Mouse (Mus musculus): Measurements from ENCODE around the gene Cmtm4. TPM values are rescaled to one million over a fixed set of nuclear protein-coding genes. Genes with fewer than 3 reads are reported as not detected.

The Cmtm4 gene
- polyA plus RNA-seq (2015; fragmentation: Nextera tagmentation; extraction: Ambion mirVana) = 0.90 and 1.1 TPM in 2 replicates

GRCm38 (mm10) chr8:104395703-104396357 is at the start of gene Cmtm4:
Gene Cmtm4 (minus strand): TSS chr8:104395807.

GRCm38 (mm10) chr8:104442299-104443124 is 46.9 kb upstream of the Cmtm4 start, which contains the start of gene Dync1li2:
Gene Dync1li2 (minus strand): TSS chr8:104443047.

DNA sequence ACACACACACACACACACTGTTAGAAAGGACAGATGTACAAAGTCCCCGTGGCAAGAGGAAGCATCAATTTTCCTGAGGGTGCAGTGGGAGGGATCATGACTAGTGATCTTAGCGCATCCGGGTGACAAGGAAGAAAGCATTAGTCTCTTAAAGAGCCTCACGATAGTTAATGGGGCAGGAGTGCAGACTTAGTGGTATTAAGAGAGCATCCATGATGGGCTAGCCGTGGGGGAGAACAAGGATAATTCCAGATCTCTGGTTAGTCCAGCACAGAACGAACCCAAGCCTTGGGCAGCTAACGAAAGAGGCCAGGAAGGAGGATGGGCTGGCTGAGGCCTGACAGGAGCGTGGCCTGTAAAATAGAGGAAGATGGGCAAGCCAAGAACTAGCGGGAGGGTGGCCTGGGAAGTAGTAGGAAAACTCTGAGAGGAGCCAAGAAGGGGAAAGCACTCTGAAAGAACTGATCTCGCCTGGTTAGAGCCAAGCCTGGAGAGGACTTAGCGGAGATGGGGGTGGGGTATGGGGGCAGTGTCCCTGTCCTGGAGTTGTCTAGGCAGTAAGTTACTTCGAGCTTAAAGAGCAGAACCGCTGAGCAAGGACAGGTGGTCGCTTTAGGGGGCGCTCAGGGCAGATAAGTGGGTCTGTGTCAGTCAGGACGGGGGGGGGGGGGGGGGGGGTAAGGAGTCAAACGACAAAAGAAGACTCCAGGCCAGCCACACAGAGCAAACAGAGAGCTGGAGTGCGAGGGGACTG is 56.2 kb downstream of the Cmtm4 start, which contains the start of gene Cmtm3:
Gene Cmtm3 (plus strand): TSS at position 182 of the 754 bp plus-strand sequence.

GRCm38 (mm10) chr8:104321930-104322329 is 73.7 kb downstream of the Cmtm4 start, which contains the start of gene Cmtm2b:
Gene Cmtm2b (plus strand): TSS chr8:104322230.

GRCm38 (mm10) chr8:104321267-104321666 is 74.3 kb downstream of the Cmtm4 start, which contains the start of gene Gm11020:
Gene Gm11020 (plus strand): TSS chr8:104321567.

GRCm38 (mm10) chr8:104309441-104310155 is 86.0 kb downstream of the Cmtm4 start, which contains the start of the genes Gm45711 and Cmtm1:
Gene Gm45711 (minus strand): TSS chr8:104310081.
Gene Cmtm1 (minus strand): TSS chr8:104310145.

Other genes with a start within 250 kb of the Cmtm4 start
- 1.2 TPM in 2 replicates for gene Bean1, start 225.4 kb downstream of the Cmtm4 start, polyA plus RNA-seq (2015; fragmentation: Nextera tagmentation; extraction: Ambion mirVana)
- gene Tk2, start 147.2 kb downstream of the Cmtm4 start, polyA plus RNA-seq (2015; fragmentation: Nextera tagmentation; extraction: Ambion mirVana) = 7.9 and 10.5 TPM in 2 replicates
- 14.6 and 17.5 TPM in 2 replicates for gene Cklf, start 144.9 kb downstream of the Cmtm4 start, polyA plus RNA-seq (2015; fragmentation: Nextera tagmentation; extraction: Ambion mirVana)
- not detected in 2 replicates for gene Cmtm2a, start 102.6 kb downstream of the Cmtm4 start, polyA plus RNA-seq (2015; fragmentation: Nextera tagmentation; extraction: Ambion mirVana)
- not detected in 2 replicates for gene Gm45711, start 85.7 kb downstream of the Cmtm4 start, polyA plus RNA-seq (2015; fragmentation: Nextera tagmentation; extraction: Ambion mirVana)
- gene Cmtm1, start 85.7 kb downstream of the Cmtm4 start, polyA plus RNA-seq (2015; fragmentation: Nextera tagmentation; extraction: Ambion mirVana) = not detected in 2 replicates
- gene Gm11020, start 74.2 kb downstream of the Cmtm4 start, polyA plus RNA-seq (2015; fragmentation: Nextera tagmentation; extraction: Ambion mirVana) = not detected in 2 replicates
- gene Cmtm2b, start 73.6 kb downstream of the Cmtm4 start, polyA plus RNA-seq (2015; fragmentation: Nextera tagmentation; extraction: Ambion mirVana) = not detected in 2 replicates
- 78.2 and 93.7 TPM in 2 replicates for gene Cmtm3, start 56.4 kb downstream of the Cmtm4 start, polyA plus RNA-seq (2015; fragmentation: Nextera tagmentation; extraction: Ambion mirVana)
- gene Dync1li2, start 47.2 kb upstream of the Cmtm4 start, polyA plus RNA-seq (2015; fragmentation: Nextera tagmentation; extraction: Ambion mirVana) = 42.8 and 43.2 TPM in 2 replicates
- gene Terb1, start 114.1 kb upstream of the Cmtm4 start, polyA plus RNA-seq (2015; fragmentation: Nextera tagmentation; extraction: Ambion mirVana) = 0.38 and 0.42 TPM in 2 replicates
- gene Nae1, start 138.8 kb upstream of the Cmtm4 start, polyA plus RNA-seq (2015; fragmentation: Nextera tagmentation; extraction: Ambion mirVana) = 60.7 and 62.2 TPM in 2 replicates
- gene Car7, start 138.9 kb upstream of the Cmtm4 start, polyA plus RNA-seq (2015; fragmentation: Nextera tagmentation; extraction: Ambion mirVana) = 1.1 and 1.4 TPM in 2 replicates
- gene Pdp2, start 195.6 kb upstream of the Cmtm4 start, polyA plus RNA-seq (2015; fragmentation: Nextera tagmentation; extraction: Ambion mirVana) = 5.3 and 5.4 TPM in 2 replicates
- gene Cdh16, start 228.6 kb upstream of the Cmtm4 start, polyA plus RNA-seq (2015; fragmentation: Nextera tagmentation; extraction: Ambion mirVana) = 8.1 and 8.4 TPM in 2 replicates
- 91.8 and 103 TPM in 2 replicates for gene Rrad, start 235.5 kb upstream of the Cmtm4 start, polyA plus RNA-seq (2015; fragmentation: Nextera tagmentation; extraction: Ambion mirVana)
- gene Ciao2b, start 246.2 kb upstream of the Cmtm4 start, polyA plus RNA-seq (2015; fragmentation: Nextera tagmentation; extraction: Ambion mirVana) = 119 and 126 TPM in 2 replicates

Data from skeletal muscle tissue, postnatal 0 days (tissue).